Mouse (Mus musculus) ES-E14 (cell line): ENCODE results near the gene Sumo3. TPM values are rescaled to one million over a fixed set of nuclear protein-coding genes. Genes with fewer than 3 reads are reported as not detected.

Source experiments
- DNase-seq: peaks from one replicate; pipeline ENCODE4 v3.0.0-alpha.2; 2013; ENCODE audit warnings: low read depth, low spot score
- H3K27ac ChIP-seq: 2 replicates; pipeline ENCODE4 v1.5.1; 2012; ENCODE audit warnings: low read depth, mild to moderate bottlenecking, low read length, moderate library complexity, mixed read lengths; ENCODE audit not compliant: poor library complexity, insufficient read depth, severe bottlenecking
- H3K36me3 ChIP-seq: 2 replicates; pipeline ENCODE4 v1.6.1; 2012; ENCODE audit warnings: mild to moderate bottlenecking, low read length, moderate library complexity, mixed read lengths; ENCODE audit not compliant: control insufficient read depth, poor library complexity, insufficient read depth, severe bottlenecking
- H3K4me1 ChIP-seq, 2 experiments: fragments of 150-350 bp in 1 of 2; sonication (generic) in 1 of 2; 2 replicates each; pipeline ENCODE4 v1.6.1; 2012; ENCODE audit warnings: low read length in 2 of 2, mild to moderate bottlenecking in 1 of 2, mixed read lengths in 1 of 2; ENCODE audit not compliant: control insufficient read depth in 2 of 2, insufficient read depth in 2 of 2, poor library complexity in 1 of 2
- H3K4me3 ChIP-seq, 2 experiments: fragments of 150-350 bp in 1 of 2; sonication (generic) in 1 of 2; 2 replicates each; pipeline ENCODE4 v1.5.1; 2012; ENCODE audit warnings: low read length in 2 of 2, low read depth in 1 of 2, mild to moderate bottlenecking in 1 of 2, mixed read lengths in 1 of 2; ENCODE audit not compliant: insufficient read depth in 1 of 2, poor library complexity in 1 of 2, severe bottlenecking in 1 of 2
- H3K9ac ChIP-seq: 2 replicates; pipeline ENCODE4 v1.6.1; 2012; ENCODE audit warnings: low read depth, mild to moderate bottlenecking, low read length, mixed read lengths; ENCODE audit not compliant: poor library complexity, insufficient read depth, severe bottlenecking
- H3K9me3 ChIP-seq: fragments of 150-350 bp; sonication (generic); 2 replicates; pipeline ENCODE4 v1.6.1; 2012; ENCODE audit warnings: low read depth, mild to moderate bottlenecking, low read length; ENCODE audit not compliant: control insufficient read depth, insufficient read depth
- CHD2 ChIP-seq: IDR thresholded peaks from 2 replicates; pipeline ENCODE4 v1.6.1; 2014; ENCODE audit warnings: mild to moderate bottlenecking, low read depth, low read length, inconsistent platforms
- HCFC1 ChIP-seq: IDR thresholded peaks from 2 replicates; pipeline ENCODE4 v1.6.1; 2012; ENCODE audit warnings: low read length, inconsistent platforms, borderline replicate concordance; ENCODE audit not compliant: insufficient read depth
- MAFK ChIP-seq: IDR thresholded peaks from 2 replicates; pipeline ENCODE4 v1.6.1; 2014; ENCODE audit warnings: mild to moderate bottlenecking, low read depth, low read length, inconsistent platforms; ENCODE audit not compliant: insufficient read depth
- ZC3H11A ChIP-seq: IDR thresholded peaks from 2 replicates; pipeline ENCODE4 v1.6.1; 2012; ENCODE audit warnings: low read depth, mild to moderate bottlenecking, inconsistent platforms, low read length, borderline replicate concordance
- ZNF384 ChIP-seq: IDR thresholded peaks from 2 replicates; pipeline ENCODE4 v1.6.1; 2012; ENCODE audit warnings: low read depth, low read length, inconsistent platforms
- in situ Hi-C, 2 experiments: fragments of 600-800 bp; cut with MboI; formaldehyde crosslinking; loops; one replicate each; pipeline ENCODE4 v1.15.1; 2025; ENCODE audit warnings: low sequenced_read_pairs in 2 of 2, inconsistent platforms in 1 of 2; ENCODE audit not compliant: unreplicated experiment in 2 of 2
- total RNA-seq: library from RNA; depleted of rRNA; stranded (reverse); fragments of 300-350 nt; gene quantifications from 2 replicates; pipeline ENCODE4 v1.2.3, GENCODE M21; 2012

Gene Sumo3
- total RNA-seq, 1 experiment: 148 TPM

DNA sequence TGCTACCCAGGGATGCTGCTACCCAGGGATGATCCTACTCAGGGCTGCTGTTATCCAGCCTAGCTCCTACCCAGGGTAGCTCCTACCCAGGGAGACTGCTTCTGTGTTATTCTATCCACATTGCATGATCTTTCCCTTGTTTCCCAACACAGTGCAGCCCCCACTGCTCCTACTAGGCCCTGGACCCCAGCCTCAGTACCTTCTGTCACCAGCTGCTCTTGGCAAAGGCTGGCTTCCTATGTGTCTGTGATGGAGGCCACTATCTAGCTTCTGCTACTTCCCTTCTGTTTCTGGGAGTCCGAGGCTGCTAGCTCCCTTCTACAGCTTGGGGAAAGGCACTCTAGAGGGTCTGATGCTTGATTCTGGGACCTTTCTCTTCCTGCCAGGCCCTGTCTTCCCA, 41.6 kb downstream of the Sumo3 start:
- peaks cover 19% of the 10 kb centered on the region for H3K36me3 ChIP-seq
- H3K9me3 ChIP-seq: no peaks in the 10 kb centered on the region
- peaks cover 3 to 14% of the 10 kb centered on the region in 2 experiments; a peak in 2 of 4 replicates for H3K4me1 ChIP-seq
- DNase-seq: no peak
- H3K9ac ChIP-seq: no peak overlapping the region
- H3K4me3 ChIP-seq: no peak overlapping the region
- in situ Hi-C loops: no loop called here
- TF ChIP-seq ZNF384: no peak
- TF ChIP-seq ZC3H11A: no peak
- no peak for TF ChIP-seq CHD2
- no peak for TF ChIP-seq MAFK
- no peak for TF ChIP-seq HCFC1
- no peak overlapping the region for H3K27ac ChIP-seq

DNA sequence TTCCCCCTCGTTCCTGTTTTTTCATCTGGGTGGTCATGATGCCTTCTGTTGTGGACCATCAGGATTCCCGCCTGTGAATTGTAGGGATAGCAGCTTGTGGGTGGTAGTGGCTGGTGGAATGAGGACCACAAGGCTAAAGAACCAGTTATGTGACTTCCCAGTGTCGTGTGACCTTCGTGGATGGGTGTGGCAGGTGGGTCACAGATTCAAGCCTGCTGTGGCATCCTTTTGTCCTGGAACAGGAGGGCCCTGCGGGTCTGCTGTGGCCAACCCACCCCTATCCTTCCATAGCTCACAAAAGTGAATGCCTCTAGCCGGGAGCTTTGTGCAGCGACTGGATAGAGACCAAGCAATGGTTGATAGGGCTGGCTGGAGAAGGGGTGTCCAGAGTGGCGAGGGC, 42.0 kb downstream of the Sumo3 start:
- no peak overlapping the region for H3K9ac ChIP-seq
- TF ChIP-seq CHD2 (no peak), MAFK (no peak), ZNF384 (no peak), HCFC1 (no peak), ZC3H11A (no peak)
- in situ Hi-C loops: no loop called here
- no peak overlapping the region for H3K4me3 ChIP-seq
- H3K36me3 ChIP-seq: peaks cover 19% of the 10 kb centered on the region
- peaks cover 3 to 14% of the 10 kb centered on the region in 2 experiments; a peak in 2 of 4 replicates for H3K4me1 ChIP-seq
- no peaks in the 10 kb centered on the region for H3K9me3 ChIP-seq
- DNase-seq: no peak
- H3K27ac ChIP-seq: no peak overlapping the region

GRCm38 (mm10) chr10:77652046-77652445, 46.1 kb downstream of the Sumo3 start:
- Histone ChIP-seq H3K4me3 (no peak overlapping the region), H3K4me1 (peaks cover 3 to 14% of the 10 kb centered on the region in 2 experiments; a peak in 2 of 4 replicates), H3K36me3 (no peaks in the 10 kb centered on the region), H3K27ac (no peak overlapping the region), H3K9ac (no peak overlapping the region), H3K9me3 (no peaks in the 10 kb centered on the region)
- TF ChIP-seq MAFK: no peak
- no peak for TF ChIP-seq CHD2
- TF ChIP-seq HCFC1: no peak
- TF ChIP-seq ZNF384: no peak
- TF ChIP-seq ZC3H11A: no peak
- DNase-seq: no peak
- in situ Hi-C loops: no loop called here

DNA sequence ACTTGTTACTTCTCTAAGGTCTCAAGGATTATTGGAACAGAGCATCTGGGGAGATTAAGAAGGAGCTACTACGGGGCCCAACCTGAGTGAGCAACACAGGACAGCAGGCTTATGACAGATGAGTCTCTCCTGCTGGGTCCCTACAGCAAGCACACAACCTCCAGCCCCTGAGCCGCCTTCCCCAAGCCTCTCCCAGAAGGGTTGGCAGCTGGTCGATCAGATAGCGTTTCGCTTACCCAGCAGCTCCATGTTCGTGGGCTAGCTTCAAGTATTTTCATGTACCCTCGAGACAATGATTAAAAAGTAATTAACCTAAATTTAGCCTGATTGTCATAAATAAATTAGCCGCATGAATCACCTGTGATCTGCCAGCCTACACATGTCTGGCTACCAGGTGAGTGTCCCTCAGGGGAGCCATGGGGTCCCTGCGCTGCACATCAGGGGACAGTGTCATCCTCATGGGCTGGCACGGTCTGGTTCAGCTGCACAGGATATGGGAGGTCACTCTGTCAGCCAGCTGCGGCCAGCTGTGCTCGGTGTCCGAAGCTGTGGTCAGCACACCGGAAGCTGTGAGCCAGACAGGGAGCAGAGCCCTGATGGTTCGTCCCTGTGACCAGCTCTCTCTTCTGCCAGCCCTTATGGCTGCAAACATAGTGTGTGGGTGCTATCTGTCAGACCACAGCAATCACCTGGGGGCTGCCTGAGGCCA, 52.5 kb downstream of the Sumo3 start:
- Histone ChIP-seq H3K36me3 (no peaks in the 10 kb centered on the region), H3K9me3 (no peaks in the 10 kb centered on the region), H3K9ac (no peak overlapping the region), H3K4me3 (no peak overlapping the region), H3K4me1 (no peaks in the 10 kb centered on the region), H3K27ac (no peak overlapping the region)
- in situ Hi-C loops: no loop called here
- DNase-seq: no peak
- TF ChIP-seq ZC3H11A (no peak), MAFK (no peak), ZNF384 (no peak), CHD2 (no peak), HCFC1 (no peak)
